Comparison of ENCODE assay signal across 11 mouse cellular contexts in the genomic region with DNA sequence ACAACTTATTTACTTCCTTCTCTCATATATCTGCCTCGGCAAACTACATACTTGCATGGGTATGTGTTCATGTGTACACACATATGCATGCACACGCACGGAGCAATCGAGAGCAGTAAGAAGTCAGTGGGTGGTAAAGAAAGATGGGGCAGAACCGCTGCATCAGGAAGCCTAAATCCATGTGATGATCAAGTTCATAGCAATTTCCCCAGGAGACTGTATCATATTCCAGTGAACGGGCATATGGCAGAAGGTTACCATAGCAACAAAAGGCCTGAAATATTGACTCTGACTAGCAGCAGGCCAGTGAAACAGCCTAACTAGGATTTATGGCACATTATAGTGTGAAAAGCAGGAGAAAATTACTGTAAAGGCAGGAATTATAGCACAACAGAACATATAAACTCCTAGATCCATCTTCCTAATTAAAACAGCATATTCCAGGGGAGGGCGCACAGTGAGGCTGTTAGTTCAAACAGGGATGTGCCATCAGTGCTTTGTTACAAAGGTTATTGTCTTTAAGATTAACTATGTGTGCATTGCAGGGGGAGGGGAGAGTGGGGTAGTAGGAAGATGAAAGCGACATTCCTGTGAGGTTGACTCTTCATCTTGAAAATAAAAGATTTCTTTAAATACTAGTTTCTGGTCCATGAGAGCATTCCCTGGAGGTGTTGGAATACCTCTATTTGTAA.
A peak's percentile ranks its signal among the peaks of the same experiment; 100 is the strongest.
DNase-seq lines count a peak whose midpoint lies in the region; ATAC-seq lines count a peak whose summit lies in the region.
"Had no signal": no experiment of that assay in that cellular context is flagged by ENCODE, and none has a peak within 500 bp of the region (broad histone marks: within the 10 kb centered on the region; RNA-seq: fewer than 3 reads in every experiment).

No protein-coding gene starts in this region.

- H3K4me3 ChIP-seq in embryonic facial prominence, embryonic 12.5 days: no peak overlapping the region
- no peak overlapping the region for H3K4me3 ChIP-seq in limb, embryonic 12.5 days (replicated peaks)
- no peak overlapping the region for H3K4me3 ChIP-seq in neural tube, embryonic 12.5 days
- H3K4me3 ChIP-seq: intestine, embryonic 15.5 days had no signal

- H3K9ac ChIP-seq in embryonic facial prominence, embryonic 12.5 days: no peak overlapping the region
- H3K9ac ChIP-seq in limb, embryonic 12.5 days (replicated peaks): no peak overlapping the region
- no peak overlapping the region for H3K9ac ChIP-seq in neural tube, embryonic 12.5 days
- H3K9ac ChIP-seq: intestine, embryonic 15.5 days had no signal

- no peaks in the 10 kb centered on the region for H3K9me3 ChIP-seq in embryonic facial prominence, embryonic 12.5 days
- H3K9me3 ChIP-seq in limb, embryonic 12.5 days: no peaks in the 10 kb centered on the region
- H3K9me3 ChIP-seq in neural tube, embryonic 12.5 days: no peaks in the 10 kb centered on the region
- H3K9me3 ChIP-seq: intestine, embryonic 15.5 days had no signal

- ATAC-seq in embryonic facial prominence, embryonic 12.5 days (ENCODE audit: insufficient number of reproducible peaks, insufficient read depth, low FRiP score, low TSS enrichment): peak; percentile 52; the same call in 1 of the 2 replicates
- ATAC-seq in limb, embryonic 12.5 days (ENCODE audit: insufficient number of reproducible peaks, insufficient read depth, low FRiP score, low TSS enrichment, low read depth): peak; percentile 59; the same call in 1 of the 2 replicates
- ATAC-seq in neural tube, embryonic 12.5 days (ENCODE audit: low FRiP score, low read depth): peak; percentile 79
- ATAC-seq: intestine, embryonic 15.5 days; Patski had no signal

- H3K27ac ChIP-seq in embryonic facial prominence, embryonic 12.5 days: 0 out of 2 replicates have a peak overlapping the region, but pooled peaks have one; percentile 17
- H3K27ac ChIP-seq in limb, embryonic 12.5 days: no peak overlapping the region
- H3K27ac ChIP-seq in neural tube, embryonic 12.5 days: no peak overlapping the region
- H3K27ac ChIP-seq: intestine, embryonic 15.5 days had no signal

- H3K27me3 ChIP-seq in embryonic facial prominence, embryonic 12.5 days: no peaks in the 10 kb centered on the region
- H3K27me3 ChIP-seq in limb, embryonic 12.5 days: no peaks in the 10 kb centered on the region
- H3K27me3 ChIP-seq in neural tube, embryonic 12.5 days (replicated peaks): no peaks in the 10 kb centered on the region
- H3K27me3 ChIP-seq: intestine, embryonic 15.5 days; Patski had no signal

- H3K4me2 ChIP-seq in embryonic facial prominence, embryonic 12.5 days (replicated peaks): no peak overlapping the region
- H3K4me2 ChIP-seq in limb, embryonic 12.5 days: no peak overlapping the region
- H3K4me2 ChIP-seq in neural tube, embryonic 12.5 days (replicated peaks): no peak overlapping the region
- H3K4me2 ChIP-seq: intestine, embryonic 15.5 days had no signal

- H3K36me3 ChIP-seq in embryonic facial prominence, embryonic 12.5 days: no peaks in the 10 kb centered on the region
- H3K36me3 ChIP-seq in limb, embryonic 12.5 days: no peaks in the 10 kb centered on the region
- H3K36me3 ChIP-seq in neural tube, embryonic 12.5 days: no peaks in the 10 kb centered on the region
- H3K36me3 ChIP-seq: intestine, embryonic 15.5 days had no signal

- intact Hi-C loops in left cerebral cortex, postnatal 14 days (cut with DNase I): no loop called here

- peak; percentile 29 for DNase-seq in embryo, embryonic 10.5 days (ENCODE audit: low spot score)
- no peak for DNase-seq in embryo, embryonic 9.5 days (ENCODE audit: extremely low spot score)
- DNase-seq in layer of hippocampus, adult 11-12 months (ENCODE audit: low spot score): no peak
- no peak for DNase-seq in left cerebral cortex, postnatal 14 days (ENCODE audit: low spot score in 2 of 2)
- DNase-seq in layer of hippocampus, postnatal 14 days (ENCODE audit: low spot score in 2 of 2): no peak
- DNase-seq: kidney, postnatal 36 days had no signal

- WGBS in embryonic facial prominence, embryonic 12.5 days: 47% methylated on average over 8 of the region's 8 CpGs
- 69% methylated on average over 8 of the region's 8 CpGs for WGBS in limb, embryonic 12.5 days
- 47% methylated on average over 8 of the region's 8 CpGs for WGBS in neural tube, embryonic 12.5 days

- peaks cover 5% of the 10 kb centered on the region; the same call in 1 of the 2 replicates for H3K4me1 ChIP-seq in embryonic facial prominence, embryonic 12.5 days
- 0 out of 2 replicates have a peak, but pooled peaks cover 2% of the 10 kb centered on the region for H3K4me1 ChIP-seq in limb, embryonic 12.5 days (replicated peaks)
- H3K4me1 ChIP-seq in neural tube, embryonic 12.5 days: peaks cover 10% of the 10 kb centered on the region; the same call in 1 of the 2 replicates
- H3K4me1 ChIP-seq: intestine, embryonic 15.5 days had no signal
